Mouse (Mus musculus) heart, adult 9 months (tissue): Measurements from ENCODE around the gene Exoc6.
"Not testable (repeated sequence)": the region's sequence is repeated elsewhere in the genome, so short reads cannot be mapped to it uniquely, and the experiment has no call there.

ENCODE experiments used
- DNase-seq, 2 experiments: peaks; one replicate each; pipeline ENCODE4 v3.0.0; 2022; ENCODE audit warnings: low spot score in 2 of 2

Exoc6 gene

GRCm38 (mm10) chr19:37537717-37538116, 12.5 kb upstream of the Exoc6 start:
- no peak for DNase-seq

DNA sequence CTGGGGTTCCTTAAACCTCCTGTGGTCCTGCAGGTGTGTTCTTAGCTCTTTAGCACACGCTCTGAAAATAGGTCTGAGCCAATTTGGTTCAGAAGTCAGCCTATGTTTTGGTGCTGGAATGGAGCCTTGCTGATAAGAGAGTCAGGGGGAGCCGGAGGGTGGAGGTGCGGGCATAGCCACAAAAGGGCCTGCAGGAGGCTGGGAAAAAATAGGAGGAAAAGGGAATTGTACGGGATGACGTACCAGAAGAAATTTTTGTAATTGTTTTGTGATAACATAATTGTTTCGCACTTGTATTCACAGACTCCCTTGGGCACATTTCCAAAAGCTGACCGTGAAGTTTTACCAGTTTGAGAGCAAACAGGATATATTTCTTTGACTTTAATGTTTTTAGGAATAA, 10.0 kb upstream of the Exoc6 start:
- DNase-seq, result peak; percentile 62 to 81

- peak; percentile 73 to 88 for DNase-seq
Observed at GRCm38 (mm10) chr19:37543537-37544326, 6.5 kb upstream of the Exoc6 start.

DNA sequence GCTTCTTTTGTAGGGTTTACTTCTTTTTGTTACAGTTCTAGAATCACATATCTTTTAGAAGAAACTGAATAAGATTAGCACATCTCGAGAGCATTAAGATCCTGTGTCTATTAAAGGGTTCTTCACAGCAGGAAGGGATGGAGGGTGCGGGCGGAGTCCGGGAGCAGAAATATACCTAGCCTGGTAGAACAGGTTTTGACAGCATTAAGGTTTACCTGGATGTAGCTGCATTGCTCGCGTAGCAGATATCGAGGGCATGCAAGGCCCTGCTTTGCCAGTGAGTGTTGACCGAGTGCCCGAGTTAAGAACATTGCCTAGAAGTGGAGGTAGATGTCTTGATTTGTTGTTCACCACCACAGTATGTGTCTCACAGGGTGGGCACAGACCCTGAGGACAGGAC, 5.7 kb upstream of the Exoc6 start:
- DNase-seq, result no peak

DNA sequence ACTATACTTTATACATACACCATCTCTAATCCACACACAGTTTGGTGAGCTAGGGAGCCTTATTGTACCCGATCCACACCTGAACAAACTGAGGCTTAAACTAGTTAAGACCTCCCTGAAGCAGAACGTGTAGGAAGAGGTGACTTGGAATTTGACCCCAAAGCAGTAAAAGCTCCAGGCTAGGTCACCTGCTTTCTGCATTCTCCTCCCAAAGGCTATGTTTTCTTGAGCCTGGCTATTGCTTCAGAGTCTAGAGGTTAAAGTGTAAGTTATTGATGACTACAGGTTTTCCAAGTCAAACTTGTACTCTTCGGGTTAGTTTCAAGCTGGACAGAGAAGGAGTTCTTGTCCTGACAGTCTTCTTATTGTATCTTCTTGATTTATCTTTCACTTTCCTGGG, 5.0 kb upstream of the Exoc6 start:
- no peak for DNase-seq

DNA sequence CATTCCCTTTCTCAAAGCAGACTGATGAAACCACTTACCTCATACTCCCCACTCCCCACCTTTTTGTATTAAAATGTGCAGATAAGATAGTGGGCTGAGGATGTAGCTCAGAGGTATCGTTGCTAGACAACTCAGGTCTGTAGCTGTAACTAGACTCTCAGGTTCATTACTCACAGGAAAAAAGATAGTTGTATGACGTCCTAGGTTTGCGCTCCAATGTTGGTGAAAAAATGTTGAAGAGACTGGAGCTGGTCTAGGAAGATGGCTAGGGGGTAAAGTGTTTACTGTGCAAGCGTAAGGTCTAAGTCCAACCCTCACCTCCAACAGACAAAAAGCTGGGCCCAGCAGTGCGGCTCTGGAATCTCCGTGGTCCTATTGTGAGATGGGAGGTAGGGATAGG, 4.5 kb upstream of the Exoc6 start:
- no peak for DNase-seq

GRCm38 (mm10) chr19:37546776-37547175, 3.4 kb upstream of the Exoc6 start:
- no peak for DNase-seq

GRCm38 (mm10) chr19:37551040-37551566, 885 bp downstream of the Exoc6 start:
- no peak for DNase-seq

DNA sequence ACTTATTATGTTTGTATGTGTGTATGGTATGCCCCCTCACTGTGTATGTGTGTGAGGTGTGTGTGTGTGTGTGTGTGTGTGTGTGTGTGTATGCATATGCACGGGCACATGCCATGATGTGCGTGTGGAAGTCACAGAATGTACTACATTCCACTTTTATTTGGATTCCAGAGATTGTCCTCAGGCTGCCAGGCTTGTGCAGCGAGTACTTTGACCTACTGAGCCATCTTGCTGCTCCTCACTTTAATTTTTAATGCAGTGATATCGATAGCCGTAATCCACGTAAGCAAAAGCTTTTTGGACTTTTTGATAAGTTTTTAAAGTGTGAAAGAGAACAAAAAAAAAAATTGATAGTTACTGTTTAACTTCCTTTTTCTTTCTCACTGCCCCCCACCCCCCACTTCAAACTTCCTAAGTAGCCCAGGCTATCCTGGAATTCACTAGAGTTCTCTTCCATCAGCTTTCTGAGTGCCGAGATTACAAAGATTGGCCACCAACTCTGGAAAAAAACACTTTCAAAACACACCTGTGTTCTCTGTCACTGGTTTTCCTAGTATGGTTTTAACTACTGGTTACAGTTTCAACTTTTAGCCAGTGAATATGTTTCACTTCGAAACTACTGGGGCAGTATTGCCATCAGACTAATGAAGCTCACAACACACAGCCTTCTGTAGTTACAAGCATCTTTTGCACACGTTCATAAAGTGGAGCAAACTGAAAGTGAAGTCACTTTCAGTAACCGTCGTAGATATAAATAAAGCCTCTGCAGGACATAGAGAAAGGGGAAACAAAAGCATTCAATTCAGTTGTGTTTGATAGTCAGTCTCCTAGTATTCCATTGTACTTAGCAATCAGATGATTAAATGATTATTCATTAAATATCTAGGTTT, 3.4 kb downstream of the Exoc6 start:
- no peak for DNase-seq

DNA sequence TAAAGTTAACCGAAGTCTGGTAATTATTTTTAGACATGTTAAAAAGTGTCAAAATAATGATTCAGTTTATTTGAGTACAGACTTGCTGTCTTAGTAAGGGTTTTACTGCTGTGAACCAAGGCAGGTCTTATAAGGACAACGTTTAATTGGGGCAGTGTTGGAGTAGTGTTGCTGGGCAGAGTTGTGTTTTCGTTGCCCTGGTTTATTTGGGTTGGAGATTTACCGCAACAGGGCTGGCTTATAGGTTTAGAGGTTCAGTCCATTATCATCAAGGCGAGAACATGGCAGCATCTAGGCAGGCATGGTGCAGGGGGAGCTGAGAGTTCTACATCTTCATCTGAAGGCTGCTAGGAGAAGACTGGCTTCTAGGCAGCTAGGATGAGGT, 4.0 kb downstream of the Exoc6 start:
- not testable (repeated sequence) for DNase-seq

- no peak for DNase-seq
Observed at GRCm38 (mm10) chr19:37555863-37556566, 5.8 kb downstream of the Exoc6 start.

GRCm38 (mm10) chr19:37557898-37558297, 7.7 kb downstream of the Exoc6 start:
- DNase-seq, result no peak

GRCm38 (mm10) chr19:37559286-37560079, 9.3 kb downstream of the Exoc6 start:
- DNase-seq, result no peak

DNA sequence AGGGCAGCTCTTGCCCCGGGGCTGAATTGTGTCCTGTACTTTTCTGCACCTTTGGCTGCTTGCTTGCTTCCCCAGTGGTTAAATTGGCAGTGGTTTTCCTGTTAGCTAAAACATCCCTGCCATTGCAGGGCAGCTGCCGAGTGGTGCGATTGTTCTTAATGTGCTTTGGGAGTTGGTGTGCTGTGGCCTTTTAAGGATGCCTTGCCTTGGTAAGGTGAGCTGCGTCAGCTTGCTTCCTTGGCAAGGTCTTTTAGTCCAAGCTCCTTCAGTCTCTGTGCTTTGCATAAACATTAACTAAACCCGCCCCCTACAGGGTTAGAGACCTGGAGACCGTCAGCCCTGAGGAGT, 9.8 kb downstream of the Exoc6 start:
- DNase-seq, result no peak

DNA sequence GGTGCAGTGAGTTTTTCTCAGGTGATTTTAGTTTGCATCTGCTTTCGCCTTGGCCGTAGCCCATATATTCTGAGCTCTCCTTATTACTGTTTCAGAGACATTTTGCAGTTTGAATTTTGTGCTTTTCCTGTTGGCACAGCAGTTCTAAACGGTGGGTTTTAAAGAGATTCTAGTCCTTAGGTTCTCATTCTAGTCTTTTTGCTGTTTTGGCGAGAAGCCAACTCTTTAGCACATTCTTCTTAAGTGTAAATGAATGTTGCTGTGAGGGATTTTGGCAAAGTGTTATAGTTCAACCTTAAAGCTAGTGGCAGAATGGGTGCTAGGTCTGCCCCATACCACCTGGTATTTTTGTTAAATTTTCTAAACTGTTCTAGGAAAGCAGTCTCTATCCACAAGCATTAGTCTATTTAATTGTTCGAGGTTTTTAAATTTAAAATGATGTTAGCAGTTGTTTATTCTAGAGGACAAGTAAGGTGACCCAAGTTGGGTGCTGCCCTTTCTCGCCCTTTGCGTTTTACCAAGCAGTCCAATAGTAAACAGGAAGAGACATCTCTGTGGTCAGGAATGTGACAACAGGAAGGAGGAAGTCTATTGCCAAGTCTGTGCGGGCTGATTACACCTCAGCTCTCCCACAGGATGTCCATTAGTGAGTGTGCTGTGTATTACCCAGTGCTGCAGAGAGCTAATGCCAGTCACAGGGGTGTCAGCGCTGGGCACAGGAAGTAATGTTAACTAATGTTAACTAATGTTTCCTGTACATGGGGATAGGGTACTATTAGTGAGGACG, 11.1 kb downstream of the Exoc6 start:
- DNase-seq, result peak; percentile 38 to 64

DNA sequence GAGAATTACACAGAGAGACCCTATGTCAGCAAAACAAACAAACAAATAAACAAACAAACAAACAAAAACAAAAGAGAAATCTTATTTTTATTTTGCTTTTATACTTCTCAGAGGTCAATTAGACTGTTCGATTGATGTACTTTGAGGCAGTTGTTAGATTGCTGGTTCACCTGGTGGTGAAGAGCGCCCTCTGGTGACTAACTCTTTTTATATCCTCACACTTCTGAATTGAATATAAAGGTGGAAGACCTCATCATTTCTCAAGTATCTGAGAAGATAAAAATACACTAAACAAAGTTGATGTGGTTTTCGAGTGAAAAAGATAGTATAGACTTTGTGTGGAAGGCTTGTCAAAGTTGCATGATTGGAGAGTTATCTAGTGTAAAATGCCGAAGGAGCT, 13.5 kb downstream of the Exoc6 start:
- peak in 1 of 2 experiments; percentile 53 for DNase-seq

DNA sequence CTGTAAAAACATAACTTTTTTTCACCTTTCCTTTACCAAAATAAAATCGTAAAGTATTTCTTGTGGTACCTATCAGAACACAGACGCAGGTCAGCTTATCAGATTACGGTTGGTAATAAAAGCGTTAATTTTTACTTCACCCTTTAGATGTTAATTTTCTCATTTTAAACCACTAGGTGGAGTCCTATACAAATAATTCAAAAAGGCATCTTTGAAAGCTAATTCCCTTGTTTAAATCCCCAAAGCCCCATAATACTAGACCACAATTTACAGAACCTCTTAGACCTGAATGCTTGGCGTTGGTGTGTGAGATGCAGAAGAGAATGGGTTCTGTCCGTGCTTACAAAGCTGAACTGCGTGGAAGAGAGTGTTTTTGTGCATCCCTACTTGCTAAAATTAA, 15.6 kb downstream of the Exoc6 start:
- DNase-seq, result no peak

DNA sequence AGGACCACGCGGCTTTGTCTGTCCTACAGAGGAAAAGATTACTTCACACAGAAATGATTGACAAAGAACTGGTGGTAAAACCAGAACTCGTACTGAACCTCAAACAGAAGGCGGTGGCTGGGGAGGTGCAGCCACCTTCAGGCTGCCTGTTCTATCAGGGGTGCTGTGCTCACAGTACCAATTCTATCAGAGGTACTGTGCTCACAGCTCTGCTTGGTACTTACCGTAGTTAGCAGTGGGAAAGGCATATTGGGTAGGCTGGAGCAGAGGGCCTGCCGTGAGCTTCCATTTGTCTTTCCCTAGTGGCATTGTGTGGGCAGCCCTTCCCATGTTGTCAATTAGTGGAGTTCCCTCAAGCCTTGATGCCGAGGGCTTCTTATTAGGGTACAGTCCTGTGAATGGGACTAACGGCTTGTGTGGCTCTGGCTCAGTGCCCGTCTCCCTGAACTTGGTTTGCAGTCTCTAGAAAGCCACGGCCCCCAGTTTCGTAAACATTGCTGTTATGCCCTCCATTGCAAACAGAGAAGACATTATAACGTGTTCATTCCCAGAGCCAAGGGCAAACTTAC, 19.1 kb downstream of the Exoc6 start:
- no peak for DNase-seq

DNA sequence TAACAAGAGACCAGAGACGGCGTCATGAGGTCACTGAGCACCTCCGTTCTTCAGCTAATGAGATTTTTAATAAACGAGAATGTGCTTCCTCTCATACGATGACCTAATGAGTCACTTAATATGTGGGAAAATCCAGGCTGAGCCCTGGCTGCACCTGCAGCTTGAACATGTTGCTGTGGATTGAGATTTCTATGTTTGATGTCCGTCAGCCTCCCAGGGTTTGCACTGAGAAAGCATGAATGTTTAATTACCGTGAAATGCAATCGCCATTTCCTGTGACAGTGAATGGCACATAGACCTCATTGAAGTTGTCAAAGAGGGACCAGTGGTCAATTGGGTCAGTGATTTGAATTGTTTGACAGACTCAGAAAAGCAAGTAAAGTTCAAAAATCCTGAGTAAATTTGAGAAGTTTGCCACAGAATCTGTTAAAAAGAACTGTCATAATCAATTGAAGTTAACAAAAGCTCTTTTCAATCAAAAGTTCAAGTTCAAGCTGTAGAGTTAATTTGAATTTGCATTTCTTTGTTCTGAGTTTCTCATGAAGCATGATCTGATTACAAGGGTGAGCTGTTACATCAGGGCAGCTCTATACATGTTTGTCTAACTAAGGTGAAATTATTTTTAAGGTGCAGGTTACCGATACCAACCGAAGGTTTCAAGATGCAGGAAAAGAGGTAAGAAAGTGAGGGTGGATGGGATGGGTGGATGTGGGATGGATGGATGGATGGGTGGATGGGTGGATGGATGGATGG, 20.9 kb downstream of the Exoc6 start:
- DNase-seq, result no peak
